Mouse (Mus musculus) lung, postnatal 4 days (tissue): ENCODE measurements around the gene Pqbp1.
"Not testable (repeated sequence)": the region's sequence is repeated elsewhere in the genome, so short reads cannot be mapped to it uniquely, and the experiment has no call there.

Source experiments
- DNase-seq, 2 experiments: peaks; one replicate each; pipeline ENCODE4 v3.0.0; 2021

The Pqbp1 gene

GRCm38 (mm10) chrX:7898880-7899874 lies at the start of gene Pqbp1, which contains the start of gene Timm17b:
Gene Pqbp1, minus strand, starts transcription at chrX:7899269.
Gene Timm17b, plus strand, starts transcription at chrX:7899357.
- DNase-seq: peak; percentile 88 to 93

GRCm38 (mm10) chrX:7947900-7948492 lies 48.9 kb upstream of the Pqbp1 start:
- peak; percentile 93 to 97 for DNase-seq

- no peak for DNase-seq
Measured at GRCm38 (mm10) chrX:7947108-7947899, 48.2 kb upstream of the Pqbp1 start, which contains the start of gene Hdac6. Gene Hdac6, minus strand, starts transcription at chrX:7947889.

GRCm38 (mm10) chrX:7945618-7946017 lies 46.5 kb upstream of the Pqbp1 start:
- DNase-seq: no peak

- DNase-seq: no peak
Measured at GRCm38 (mm10) chrX:7937667-7938066, 38.6 kb upstream of the Pqbp1 start.

GRCm38 (mm10) chrX:7936874-7937273 lies 37.8 kb upstream of the Pqbp1 start:
- no peak for DNase-seq

GRCm38 (mm10) chrX:7928270-7928790 lies 29.3 kb upstream of the Pqbp1 start, which contains the start of gene Eras:
Gene Eras, minus strand, starts transcription at chrX:7928607.
- DNase-seq: no peak

- DNase-seq: no peak
Measured at GRCm38 (mm10) chrX:7927116-7927515, 28.0 kb upstream of the Pqbp1 start.

- no peak for DNase-seq
Measured at GRCm38 (mm10) chrX:7926266-7926665, 27.2 kb upstream of the Pqbp1 start.

GRCm38 (mm10) chrX:7922032-7922431 lies 23.0 kb upstream of the Pqbp1 start:
- DNase-seq: no peak

- DNase-seq: no peak
Measured at GRCm38 (mm10) chrX:7919601-7920383, 20.7 kb upstream of the Pqbp1 start, which contains the start of gene Pcsk1n. Gene Pcsk1n, plus strand, starts transcription at chrX:7919822.

GRCm38 (mm10) chrX:7917960-7918359 lies 18.9 kb upstream of the Pqbp1 start:
- not testable (repeated sequence) for DNase-seq

- DNase-seq: peak in 1 of 2 experiments; percentile 60
Measured at GRCm38 (mm10) chrX:7915669-7916068, 16.6 kb upstream of the Pqbp1 start.

GRCm38 (mm10) chrX:7910473-7910872 lies 11.4 kb upstream of the Pqbp1 start:
- no peak for DNase-seq

GRCm38 (mm10) chrX:7909242-7909641 lies 10.2 kb upstream of the Pqbp1 start, which contains the start of gene Gm10490:
Gene Gm10490, plus strand, starts transcription at chrX:7909542.
- DNase-seq: not testable (repeated sequence)

GRCm38 (mm10) chrX:7907735-7908134 lies 8.7 kb upstream of the Pqbp1 start, which contains the start of gene Gm10491:
Gene Gm10491, minus strand, starts transcription at chrX:7907835.
- no peak for DNase-seq

GRCm38 (mm10) chrX:7904441-7904840 lies 5.4 kb upstream of the Pqbp1 start:
- DNase-seq: no peak

- DNase-seq: no peak
Measured at GRCm38 (mm10) chrX:7898211-7898610, 858 bp downstream of the Pqbp1 start.

GRCm38 (mm10) chrX:7883841-7884567 lies 15.1 kb downstream of the Pqbp1 start, which contains the start of gene Slc35a2:
Gene Slc35a2, plus strand, starts transcription at chrX:7884028.
- peak; percentile 84 to 90 for DNase-seq

GRCm38 (mm10) chrX:7879819-7880218 lies 19.2 kb downstream of the Pqbp1 start:
- DNase-seq: peak; percentile 70 to 76

- peak in 1 of 2 experiments; percentile 14 for DNase-seq
Measured at GRCm38 (mm10) chrX:7878495-7878894, 20.6 kb downstream of the Pqbp1 start.
